Mouse (Mus musculus): ENCODE results near the gene Ptk7.
A peak's percentile ranks its signal among the peaks of the same experiment; 100 is the strongest.

The Ptk7 gene

DNA sequence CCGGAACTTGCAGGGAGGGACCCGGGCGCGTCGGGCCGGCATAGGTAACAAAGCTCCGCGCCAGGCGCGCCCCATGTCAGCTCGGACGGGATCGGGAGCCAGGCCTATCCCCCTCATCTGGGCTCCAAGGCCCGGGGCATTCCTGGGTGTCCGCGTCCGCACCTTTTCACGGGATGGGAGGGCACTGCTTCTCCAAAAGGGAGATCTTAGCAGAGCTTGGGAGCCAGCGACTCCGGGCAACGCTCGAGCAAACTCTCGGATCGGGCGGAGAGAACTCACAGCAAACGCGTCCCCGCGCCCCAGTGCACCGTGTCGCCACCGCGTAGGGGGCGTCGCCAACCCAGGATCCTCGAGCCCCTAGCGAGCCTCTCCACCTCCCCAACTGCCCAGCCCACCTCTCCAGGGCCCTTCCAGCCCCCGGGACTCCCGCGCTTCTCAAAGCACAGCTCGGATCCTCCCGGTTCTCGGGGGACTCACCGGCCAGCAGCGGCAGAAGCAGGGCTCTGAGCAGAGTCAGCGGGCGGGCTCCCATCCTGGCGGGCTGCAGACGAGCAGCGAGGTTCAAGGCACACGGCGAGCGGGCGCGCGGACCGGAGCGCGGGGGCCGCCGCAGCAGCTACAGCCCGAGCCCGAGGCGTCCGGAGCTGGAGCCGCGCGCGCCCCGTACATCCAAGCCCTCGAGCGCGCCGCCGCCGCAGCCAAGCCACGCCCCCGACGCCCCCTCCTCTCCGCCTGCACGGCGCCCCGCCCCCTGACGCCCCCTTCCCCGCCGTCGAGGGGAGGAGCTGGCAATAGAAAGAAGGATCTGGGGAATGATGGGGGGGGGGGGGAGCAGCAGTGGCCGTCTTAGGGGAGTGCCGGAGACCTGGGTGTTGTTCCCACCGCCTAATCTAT is at the start of gene Ptk7:
Ptk7 (minus strand) TSS at position 714 of the 894 bp plus-strand sequence.
- DNase-seq: no peak

- DNase-seq: no peak
Observed at GRCm38 (mm10) chr17:46678911-46679310, 49.6 kb upstream of the Ptk7 start.

GRCm38 (mm10) chr17:46678416-46678815 is 49.1 kb upstream of the Ptk7 start, which contains the start of gene Mea1:
Gene Mea1 (plus strand): TSS chr17:46678793.
- no peak for DNase-seq

GRCm38 (mm10) chr17:46674530-46675283 is 45.4 kb upstream of the Ptk7 start:
- DNase-seq: no peak

- DNase-seq: peak; percentile 79
Observed at GRCm38 (mm10) chr17:46673850-46674529, 44.7 kb upstream of the Ptk7 start, which contains the start of gene Rrp36. Gene Rrp36 (minus strand): TSS chr17:46674352.

GRCm38 (mm10) chr17:46669911-46670310 is 40.6 kb upstream of the Ptk7 start:
- no peak for DNase-seq

DNA sequence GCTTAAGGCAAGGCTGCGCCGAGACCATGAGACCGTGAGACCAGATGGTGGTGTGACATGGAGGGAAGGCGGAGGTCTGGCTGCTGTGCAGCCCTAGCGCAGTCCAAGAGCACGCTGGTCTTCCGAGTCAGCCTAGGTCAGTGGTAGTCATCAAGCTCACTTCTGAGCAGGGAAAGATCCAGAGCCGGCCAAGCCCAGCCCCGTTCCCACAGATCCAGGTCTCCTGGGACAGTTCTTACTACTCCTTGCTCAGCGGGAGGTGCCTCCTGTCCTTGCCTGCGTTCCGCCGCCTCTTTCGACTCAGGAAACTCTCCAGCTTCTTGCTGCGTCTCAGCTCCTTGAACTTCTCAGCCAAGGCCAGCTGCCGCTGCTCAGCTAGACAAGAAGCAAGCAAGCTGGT is 38.4 kb upstream of the Ptk7 start:
- no peak for DNase-seq

DNA sequence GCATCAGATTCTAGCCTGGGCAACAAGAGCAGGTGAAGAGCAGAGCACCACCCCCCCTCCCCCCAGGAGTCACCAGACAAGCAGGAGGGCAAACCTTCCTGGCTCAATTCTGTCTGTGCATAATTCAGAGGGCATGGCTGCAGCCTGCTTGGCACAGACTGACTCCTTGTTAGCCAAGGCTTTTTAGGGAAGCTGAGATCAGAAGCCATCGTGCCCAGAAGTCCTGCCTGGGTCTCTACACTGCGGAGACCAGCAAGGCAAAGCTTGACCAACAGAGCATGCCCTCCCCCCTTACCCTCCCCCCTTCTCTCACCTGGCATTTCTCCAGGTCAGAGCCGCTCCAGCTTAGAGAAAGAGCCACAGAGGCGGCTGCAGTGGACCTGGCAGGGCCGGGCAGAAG is 33.4 kb upstream of the Ptk7 start:
- DNase-seq: peak; percentile 69

DNA sequence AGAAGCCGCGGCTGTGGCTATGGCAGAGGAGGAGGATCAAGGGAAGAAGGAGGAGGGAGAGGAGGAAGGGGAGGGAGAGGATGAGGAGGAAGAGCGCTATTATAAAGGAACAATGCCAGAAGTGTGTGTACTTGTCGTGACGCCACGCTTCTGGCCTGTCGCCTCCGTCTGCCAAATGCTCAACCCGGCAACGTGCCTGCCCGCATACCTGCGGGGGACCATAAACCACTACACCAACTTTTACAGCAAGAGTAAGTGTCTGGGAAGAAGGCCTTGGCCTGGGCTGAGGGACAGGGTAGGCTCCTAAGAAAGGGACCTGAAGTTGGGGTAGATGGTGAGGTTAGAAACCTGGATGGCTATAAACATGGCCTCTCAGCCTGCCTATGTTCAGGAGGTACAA is 32.7 kb upstream of the Ptk7 start:
- DNase-seq: peak; percentile 66

GRCm38 (mm10) chr17:46661351-46661750 is 32.0 kb upstream of the Ptk7 start:
- peak; percentile 67 for DNase-seq

- DNase-seq: no peak
Observed at GRCm38 (mm10) chr17:46656054-46656453, 26.8 kb upstream of the Ptk7 start.

GRCm38 (mm10) chr17:46651755-46652547 is 22.6 kb upstream of the Ptk7 start:
- no peak for DNase-seq

DNA sequence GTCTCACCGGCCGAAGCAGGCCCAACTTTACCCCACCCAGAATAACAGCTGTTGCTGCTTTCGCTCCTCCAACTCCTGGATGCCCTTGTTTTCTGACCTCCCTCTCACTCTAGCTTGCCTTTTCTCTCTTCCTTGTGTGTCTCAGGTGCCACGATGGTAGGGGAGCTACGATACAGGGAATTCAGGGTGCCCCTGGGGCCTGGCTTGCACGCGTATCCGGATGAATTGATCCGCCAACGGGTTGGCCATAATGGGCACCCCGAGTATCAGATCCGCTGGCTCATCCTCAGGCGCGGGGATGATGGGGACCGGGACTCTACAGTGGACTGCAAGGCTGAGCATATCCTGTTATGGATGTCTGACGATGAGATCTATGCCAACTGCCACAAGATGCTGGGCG is 22.0 kb upstream of the Ptk7 start:
- no peak for DNase-seq

- peak; percentile 85 for DNase-seq
Observed at GRCm38 (mm10) chr17:46650232-46651031, 21.1 kb upstream of the Ptk7 start, which contains the start of gene Cul7. Gene Cul7 (plus strand): TSS chr17:46650337.

- no peak for DNase-seq
Observed at GRCm38 (mm10) chr17:46649811-46650210, 20.5 kb upstream of the Ptk7 start.

DNA sequence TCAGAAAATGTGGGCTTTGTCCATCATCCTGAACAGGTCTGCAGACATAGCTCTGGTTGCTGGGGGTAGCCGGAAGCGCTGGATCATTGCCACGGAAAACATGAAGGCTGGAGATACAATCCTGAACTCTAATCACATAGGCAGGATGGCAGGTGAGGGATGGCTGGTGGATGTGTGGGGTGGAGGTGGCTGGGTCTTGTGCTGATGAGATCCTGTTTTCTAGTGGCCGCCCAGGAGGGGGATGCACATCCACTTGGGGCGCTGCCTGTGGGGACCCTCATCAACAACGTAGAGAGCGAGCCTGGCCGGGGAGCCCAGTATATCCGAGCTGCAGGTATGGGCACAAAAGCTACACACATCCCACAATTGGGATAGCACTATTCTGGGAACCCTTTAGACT is 19.1 kb upstream of the Ptk7 start:
- DNase-seq: no peak

- DNase-seq: no peak
Observed at GRCm38 (mm10) chr17:46647279-46647678, 18.0 kb upstream of the Ptk7 start.

- DNase-seq: no peak
Observed at GRCm38 (mm10) chr17:46646322-46646662, 17.0 kb upstream of the Ptk7 start.

DNA sequence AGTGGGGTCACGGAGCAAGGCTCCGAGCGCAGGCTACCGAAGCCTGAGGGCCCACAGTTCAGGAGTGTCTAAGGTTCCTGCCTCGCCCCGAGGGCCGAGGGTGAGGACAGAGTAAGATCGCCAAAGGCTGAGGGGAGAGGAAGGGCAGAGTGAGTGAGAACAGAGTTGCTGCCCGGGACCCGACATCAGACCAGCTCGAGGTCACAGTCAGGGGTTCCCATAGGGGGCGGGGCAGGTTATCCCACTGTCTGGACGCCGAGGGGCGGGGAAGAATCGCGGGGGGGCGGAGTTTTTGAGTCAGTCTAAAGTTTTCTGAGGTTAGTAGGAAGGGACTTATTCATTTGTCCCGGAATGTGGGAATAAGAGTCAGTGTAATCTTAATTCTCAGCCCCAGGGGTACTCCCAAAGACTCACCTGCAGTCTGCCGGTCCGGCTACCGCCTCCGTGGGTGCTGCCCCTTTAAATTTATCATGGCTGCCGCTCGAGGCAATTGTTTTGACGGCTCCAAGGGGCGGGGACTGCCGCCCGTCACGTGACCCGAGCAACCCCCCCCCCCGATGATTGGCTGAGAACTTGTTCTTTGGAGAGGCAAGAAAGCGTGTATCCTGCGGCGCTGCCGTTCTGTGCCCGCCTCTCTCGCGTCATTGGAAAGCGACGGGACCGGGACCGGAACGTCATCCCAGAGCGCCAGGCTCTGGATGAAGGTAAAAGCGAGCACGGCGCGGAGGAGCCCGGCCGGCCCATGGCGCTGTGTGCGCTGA is 16.4 kb upstream of the Ptk7 start, which contains the start of the genes Klc4 and Mrpl2:
Klc4 (minus strand) TSS at position 462 of the 761 bp plus-strand sequence.
Mrpl2 (plus strand) TSS at position 669 of the 761 bp plus-strand sequence.
- DNase-seq: peak; percentile 99

- DNase-seq: peak; percentile 61
Observed at GRCm38 (mm10) chr17:46644916-46645475, 15.7 kb upstream of the Ptk7 start.
